Mouse (Mus musculus): ENCODE measurements at regions not wholly inside any gene's neighbourhood (a gene's known extent, or its start where the extent isn't known, plus 50 kb on each side); places are given as distances from the start of the nearest gene placed in this dataset.

DNA sequence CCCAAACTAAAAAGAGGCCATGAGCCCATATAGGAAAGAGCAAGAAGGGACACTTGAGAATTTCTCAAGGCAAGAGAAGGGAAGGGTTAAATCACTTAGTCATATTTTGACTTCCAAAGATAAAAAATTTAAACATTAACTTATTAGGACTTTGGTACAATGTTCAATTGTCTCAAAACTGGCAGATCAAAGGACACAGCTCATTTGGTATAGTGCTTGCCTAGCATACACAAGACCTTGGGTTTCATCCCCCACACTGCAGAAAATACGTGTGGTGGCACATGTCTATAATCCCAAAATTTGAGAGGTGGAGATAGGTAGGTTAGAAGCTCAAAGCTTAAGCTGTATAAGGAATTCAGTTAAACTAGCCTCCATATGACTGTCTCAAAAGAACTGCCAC, 658.4 kb upstream of the Pfkp start:
- Histone ChIP-seq H3K4me2 (ENCODE audit: low read depth, low read length) (no peak overlapping the region), H3K9ac (replicated peaks; ENCODE audit: low read depth, low read length) (no peak overlapping the region), H3K27ac (ENCODE audit: low read depth, low read length) (no peak overlapping the region), H3K36me3 (ENCODE audit: control insufficient read depth, insufficient read depth, low read length) (no peaks in the 10 kb centered on the region), H3K4me1 (ENCODE audit: control insufficient read depth, insufficient read depth, low read length) (no peaks in the 10 kb centered on the region), H3K9me3 (ENCODE audit: control insufficient read depth, low read length) (no peaks in the 10 kb centered on the region), H3K4me3 (ENCODE audit: low read depth, low read length) (no peak overlapping the region), H3K27me3 (ENCODE audit: control insufficient read depth, insufficient read depth, low read length) (no peaks in the 10 kb centered on the region)
- ATAC-seq (ENCODE audit: low read depth) = no peak
- 85% methylated on average over 1 of the region's 1 CpGs for WGBS

DNA sequence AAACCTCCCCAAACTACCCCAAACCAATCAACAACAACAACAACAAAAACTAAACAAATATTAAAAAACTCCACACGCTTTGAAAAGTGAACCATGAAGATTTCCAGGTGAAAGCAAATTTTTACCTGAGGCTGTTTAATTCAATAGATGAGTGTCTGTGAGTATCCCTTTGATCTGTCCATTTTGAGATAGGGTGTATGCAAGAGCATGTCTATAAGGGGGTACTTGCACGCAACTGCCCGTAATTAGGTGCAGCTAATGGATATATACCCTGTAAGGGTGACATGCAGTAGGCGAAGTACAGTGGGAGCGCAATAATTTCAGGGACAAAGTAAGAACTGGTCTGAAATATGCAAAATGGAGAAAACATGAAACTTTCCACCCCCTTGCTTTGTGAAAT, 658.8 kb upstream of the Pfkp start:
- whole genome bisulfite sequencing = 95% methylated on average over 5 of the region's 5 CpGs
- H3K4me2 ChIP-seq (ENCODE audit: low read depth, low read length) = no peak overlapping the region
- ATAC-seq (ENCODE audit: low read depth) = no peak

DNA sequence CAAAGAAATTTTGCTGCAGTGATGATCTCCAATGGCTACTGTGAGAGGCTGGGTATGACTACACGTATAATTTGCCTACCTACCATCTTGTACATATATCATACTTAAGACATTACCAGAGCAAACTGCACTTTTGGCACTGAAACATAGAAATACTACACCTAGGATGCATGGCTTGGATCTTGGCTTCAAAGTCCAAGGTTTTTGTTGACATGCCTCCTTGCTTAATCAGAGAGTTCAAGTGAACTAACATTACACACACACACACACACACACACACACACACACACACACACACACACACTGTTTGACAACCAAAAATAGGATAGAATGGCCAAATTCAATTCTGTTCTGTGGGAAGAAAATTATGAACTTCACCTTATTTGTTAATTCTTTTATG, 664.9 kb upstream of the Pfkp start:
- H3K36me3 ChIP-seq (ENCODE audit: control insufficient read depth, insufficient read depth, low read length) = no peaks in the 10 kb centered on the region
- H3K27me3 ChIP-seq (ENCODE audit: control insufficient read depth, insufficient read depth, low read length) = no peaks in the 10 kb centered on the region
- no peak overlapping the region for H3K4me2 ChIP-seq (ENCODE audit: low read depth, low read length)
- no peak overlapping the region for H3K27ac ChIP-seq (ENCODE audit: low read depth, low read length)
- WGBS = 97% methylated on average over 1 of the region's 1 CpGs
- ATAC-seq (ENCODE audit: low read depth) = no peak
- no peaks in the 10 kb centered on the region for H3K4me1 ChIP-seq (ENCODE audit: control insufficient read depth, insufficient read depth, low read length)
- no peak overlapping the region for H3K9ac ChIP-seq (replicated peaks; ENCODE audit: low read depth, low read length)
- H3K9me3 ChIP-seq (ENCODE audit: control insufficient read depth, low read length) = no peaks in the 10 kb centered on the region
- no peak overlapping the region for H3K4me3 ChIP-seq (ENCODE audit: low read depth, low read length)

More for the DNA sequence above, 658.8 kb upstream of the Pfkp start:
- H3K27me3 ChIP-seq (ENCODE audit: control insufficient read depth, insufficient read depth, low read length) = no peaks in the 10 kb centered on the region
- no peaks in the 10 kb centered on the region for H3K36me3 ChIP-seq (ENCODE audit: control insufficient read depth, insufficient read depth, low read length)
- no peak overlapping the region for H3K4me3 ChIP-seq (ENCODE audit: low read depth, low read length)
- H3K4me1 ChIP-seq (ENCODE audit: control insufficient read depth, insufficient read depth, low read length) = no peaks in the 10 kb centered on the region
- H3K9me3 ChIP-seq (ENCODE audit: control insufficient read depth, low read length) = no peaks in the 10 kb centered on the region
- H3K9ac ChIP-seq (replicated peaks; ENCODE audit: low read depth, low read length) = no peak overlapping the region
- H3K27ac ChIP-seq (ENCODE audit: low read depth, low read length) = no peak overlapping the region

DNA sequence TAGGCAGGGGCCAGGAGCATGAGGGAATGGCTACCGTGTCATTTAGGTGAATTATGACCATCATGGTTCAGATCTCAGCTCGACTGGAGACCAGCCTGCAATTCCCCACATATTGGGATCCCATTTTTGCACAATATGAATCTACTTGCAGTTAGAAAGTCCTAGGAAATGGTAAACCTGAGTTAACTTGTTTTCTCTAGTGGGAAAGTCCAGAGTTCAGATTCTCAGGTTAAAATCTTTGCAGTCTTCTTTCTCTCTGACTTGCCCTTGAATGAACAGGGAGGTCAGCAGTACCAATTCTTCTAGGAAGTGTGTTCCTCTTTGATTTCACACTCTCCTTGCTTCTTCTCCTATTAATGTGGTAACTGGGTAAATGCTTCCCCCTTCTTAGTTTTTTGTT, 681.6 kb upstream of the Pfkp start:
- no peak overlapping the region for H3K9ac ChIP-seq (replicated peaks; ENCODE audit: low read depth, low read length)
- 77% methylated on average over 2 of the region's 2 CpGs for WGBS

DNA sequence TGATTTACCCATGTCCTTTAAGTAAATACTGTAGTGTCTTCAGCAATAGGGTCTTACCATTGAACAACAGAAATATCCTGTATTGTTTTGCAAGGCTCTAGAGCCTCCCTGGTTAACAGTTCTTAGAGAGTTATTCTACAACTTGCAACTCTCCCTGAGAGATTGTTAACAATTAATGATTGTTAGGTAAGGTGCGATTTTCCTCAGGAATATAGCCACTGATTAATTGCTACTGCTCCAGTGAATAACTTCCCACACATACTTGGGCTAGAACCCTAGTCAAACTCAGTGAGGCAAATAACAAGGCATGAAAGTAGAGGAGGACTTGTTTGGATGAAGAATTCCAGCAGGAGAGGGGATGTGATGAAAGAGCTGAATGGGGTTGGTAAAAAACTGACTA, 697.2 kb upstream of the Pfkp start:
- Histone ChIP-seq H3K27ac (ENCODE audit: low read depth, low read length) (no peak overlapping the region), H3K4me3 (ENCODE audit: low read depth, low read length) (no peak overlapping the region), H3K27me3 (ENCODE audit: control insufficient read depth, insufficient read depth, low read length) (no peaks in the 10 kb centered on the region), H3K9ac (replicated peaks; ENCODE audit: low read depth, low read length) (no peak overlapping the region), H3K9me3 (ENCODE audit: control insufficient read depth, low read length) (no peaks in the 10 kb centered on the region), H3K4me1 (ENCODE audit: control insufficient read depth, insufficient read depth, low read length) (no peaks in the 10 kb centered on the region), H3K4me2 (ENCODE audit: low read depth, low read length) (no peak overlapping the region), H3K36me3 (ENCODE audit: control insufficient read depth, insufficient read depth, low read length) (no peaks in the 10 kb centered on the region)
- 85% methylated on average over 1 of the region's 1 CpGs for WGBS
- ATAC-seq (ENCODE audit: low read depth) = no peak

More for the DNA sequence above, 681.6 kb upstream of the Pfkp start:
- ATAC-seq (ENCODE audit: low read depth) = no peak
- H3K36me3 ChIP-seq (ENCODE audit: control insufficient read depth, insufficient read depth, low read length) = no peaks in the 10 kb centered on the region
- no peaks in the 10 kb centered on the region for H3K4me1 ChIP-seq (ENCODE audit: control insufficient read depth, insufficient read depth, low read length)
- H3K27ac ChIP-seq (ENCODE audit: low read depth, low read length) = no peak overlapping the region
- H3K27me3 ChIP-seq (ENCODE audit: control insufficient read depth, insufficient read depth, low read length) = no peaks in the 10 kb centered on the region
- no peak overlapping the region for H3K4me3 ChIP-seq (ENCODE audit: low read depth, low read length)
- H3K9me3 ChIP-seq (ENCODE audit: control insufficient read depth, low read length) = no peaks in the 10 kb centered on the region
- no peak overlapping the region for H3K4me2 ChIP-seq (ENCODE audit: low read depth, low read length)

DNA sequence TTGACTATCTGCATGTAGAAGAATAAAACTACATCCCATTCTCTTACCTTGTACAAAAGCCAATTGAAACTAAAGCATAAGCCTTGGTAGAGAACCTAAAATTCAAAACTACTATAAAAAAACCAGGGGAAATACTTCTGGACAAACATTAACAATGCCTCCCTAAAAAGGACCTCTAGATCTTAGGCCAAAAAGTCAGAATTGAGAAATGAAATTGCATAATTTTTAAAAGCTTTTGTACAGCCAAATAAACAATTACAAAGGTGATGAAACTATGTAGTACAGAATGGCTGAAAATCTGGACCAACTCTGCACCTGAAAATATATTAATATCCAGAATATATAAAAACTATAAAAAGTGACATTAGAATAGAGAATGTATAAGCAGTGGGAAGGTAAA, 699.9 kb upstream of the Pfkp start:
- no peak overlapping the region for H3K27ac ChIP-seq (ENCODE audit: low read depth, low read length)
- H3K9me3 ChIP-seq (ENCODE audit: control insufficient read depth, low read length) = no peaks in the 10 kb centered on the region
- H3K36me3 ChIP-seq (ENCODE audit: control insufficient read depth, insufficient read depth, low read length) = no peaks in the 10 kb centered on the region
- H3K9ac ChIP-seq (replicated peaks; ENCODE audit: low read depth, low read length) = no peak overlapping the region
- no peak for ATAC-seq (ENCODE audit: low read depth)
- no peaks in the 10 kb centered on the region for H3K27me3 ChIP-seq (ENCODE audit: control insufficient read depth, insufficient read depth, low read length)
- no peaks in the 10 kb centered on the region for H3K4me1 ChIP-seq (ENCODE audit: control insufficient read depth, insufficient read depth, low read length)
- no peak overlapping the region for H3K4me2 ChIP-seq (ENCODE audit: low read depth, low read length)
- H3K4me3 ChIP-seq (ENCODE audit: low read depth, low read length) = no peak overlapping the region

DNA sequence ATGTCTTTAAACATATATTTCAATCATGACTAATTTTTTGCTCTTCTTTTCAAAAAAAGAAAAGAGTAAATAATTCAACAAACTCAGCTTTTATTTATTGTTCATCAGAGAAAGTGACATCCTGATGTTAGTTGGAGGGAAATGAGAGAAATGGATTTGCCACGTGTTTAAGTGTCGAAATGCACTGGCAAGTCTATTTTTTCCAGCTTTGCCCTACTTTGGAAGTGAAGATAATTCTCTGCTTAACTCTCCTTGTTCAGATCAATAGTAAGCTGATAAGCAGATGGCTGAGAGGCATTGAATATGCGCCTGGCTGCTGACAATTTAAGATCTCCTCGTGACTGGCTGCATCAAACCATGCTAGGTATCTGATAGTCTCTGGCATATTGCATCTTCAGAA, 704.4 kb upstream of the Pfkp start:
- Histone ChIP-seq H3K4me3 (ENCODE audit: low read depth, low read length) (no peak overlapping the region), H3K36me3 (ENCODE audit: control insufficient read depth, insufficient read depth, low read length) (no peaks in the 10 kb centered on the region), H3K9ac (replicated peaks; ENCODE audit: low read depth, low read length) (no peak overlapping the region), H3K27ac (ENCODE audit: low read depth, low read length) (no peak overlapping the region), H3K9me3 (ENCODE audit: control insufficient read depth, low read length) (no peaks in the 10 kb centered on the region), H3K4me2 (ENCODE audit: low read depth, low read length) (no peak overlapping the region), H3K4me1 (ENCODE audit: control insufficient read depth, insufficient read depth, low read length) (no peaks in the 10 kb centered on the region), H3K27me3 (ENCODE audit: control insufficient read depth, insufficient read depth, low read length) (no peaks in the 10 kb centered on the region)
- 79% methylated on average over 4 of the region's 4 CpGs for WGBS
- no peak for ATAC-seq (ENCODE audit: low read depth)

DNA sequence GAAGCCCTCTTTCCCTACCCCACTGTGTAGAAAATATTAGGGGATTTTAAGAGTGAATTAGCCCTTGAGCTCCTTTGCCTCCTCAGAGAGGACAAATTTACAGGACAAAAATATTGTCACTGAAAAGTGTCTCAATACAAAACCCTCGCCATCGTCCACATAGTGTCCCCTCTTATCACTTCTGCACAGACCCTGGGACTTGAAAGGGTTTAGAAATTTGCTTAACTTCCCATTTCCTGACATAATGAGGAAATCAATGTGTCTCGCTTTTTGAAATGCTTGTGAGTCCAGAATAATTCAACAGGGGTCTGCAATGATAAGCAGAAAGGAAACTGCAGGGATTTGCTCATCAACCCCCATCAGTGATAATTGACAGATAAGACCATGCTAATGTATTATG, 708.5 kb upstream of the Pfkp start:
- ATAC-seq (ENCODE audit: low read depth) = no peak
- no peaks in the 10 kb centered on the region for H3K36me3 ChIP-seq (ENCODE audit: control insufficient read depth, insufficient read depth, low read length)
- H3K9ac ChIP-seq (replicated peaks; ENCODE audit: low read depth, low read length) = no peak overlapping the region
- no peaks in the 10 kb centered on the region for H3K9me3 ChIP-seq (ENCODE audit: control insufficient read depth, low read length)
- no peak overlapping the region for H3K27ac ChIP-seq (ENCODE audit: low read depth, low read length)
- no peak overlapping the region for H3K4me3 ChIP-seq (ENCODE audit: low read depth, low read length)
- 75% methylated on average over 3 of the region's 3 CpGs for WGBS
- H3K27me3 ChIP-seq (ENCODE audit: control insufficient read depth, insufficient read depth, low read length) = no peaks in the 10 kb centered on the region
- no peak overlapping the region for H3K4me2 ChIP-seq (ENCODE audit: low read depth, low read length)
- no peaks in the 10 kb centered on the region for H3K4me1 ChIP-seq (ENCODE audit: control insufficient read depth, insufficient read depth, low read length)

DNA sequence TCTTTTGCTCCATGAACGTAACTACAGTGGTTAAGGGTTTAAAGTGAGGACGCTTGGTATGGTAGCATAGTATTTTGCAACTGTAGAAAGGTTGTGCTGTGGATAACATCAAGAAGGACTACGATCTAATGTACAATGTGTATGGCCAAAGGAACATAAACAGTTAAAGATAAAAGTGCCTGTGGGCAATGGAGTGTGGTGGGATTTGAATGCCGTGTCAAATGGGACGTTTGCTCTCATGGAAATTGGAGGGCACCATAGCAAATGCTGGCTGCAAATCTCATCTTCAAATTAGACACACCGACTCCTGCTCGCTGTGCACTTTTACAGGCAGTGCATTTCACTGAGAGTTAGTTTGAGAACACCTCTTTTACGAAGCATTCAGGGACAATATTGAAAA, 725.0 kb upstream of the Pfkp start:
- WGBS = 30% methylated on average over 8 of the region's 8 CpGs
- Histone ChIP-seq H3K9me3 (ENCODE audit: control insufficient read depth, low read length) (0 out of 2 replicates have a peak, but pooled peaks cover 4% of the 10 kb centered on the region), H3K9ac (replicated peaks; ENCODE audit: low read depth, low read length) (no peak overlapping the region), H3K4me3 (ENCODE audit: low read depth, low read length) (no peak overlapping the region), H3K36me3 (ENCODE audit: control insufficient read depth, insufficient read depth, low read length) (no peaks in the 10 kb centered on the region), H3K27me3 (ENCODE audit: control insufficient read depth, insufficient read depth, low read length) (no peaks in the 10 kb centered on the region), H3K27ac (ENCODE audit: low read depth, low read length) (no peak overlapping the region), H3K4me2 (ENCODE audit: low read depth, low read length) (no peak overlapping the region), H3K4me1 (ENCODE audit: control insufficient read depth, insufficient read depth, low read length) (0 out of 2 replicates have a peak, but pooled peaks cover 6% of the 10 kb centered on the region)
- no peak for ATAC-seq (ENCODE audit: low read depth)

Data from neural tube, embryonic 14.5 days (tissue).